Mouse (Mus musculus): ENCODE data around the gene Retn.

Gene Retn

DNA sequence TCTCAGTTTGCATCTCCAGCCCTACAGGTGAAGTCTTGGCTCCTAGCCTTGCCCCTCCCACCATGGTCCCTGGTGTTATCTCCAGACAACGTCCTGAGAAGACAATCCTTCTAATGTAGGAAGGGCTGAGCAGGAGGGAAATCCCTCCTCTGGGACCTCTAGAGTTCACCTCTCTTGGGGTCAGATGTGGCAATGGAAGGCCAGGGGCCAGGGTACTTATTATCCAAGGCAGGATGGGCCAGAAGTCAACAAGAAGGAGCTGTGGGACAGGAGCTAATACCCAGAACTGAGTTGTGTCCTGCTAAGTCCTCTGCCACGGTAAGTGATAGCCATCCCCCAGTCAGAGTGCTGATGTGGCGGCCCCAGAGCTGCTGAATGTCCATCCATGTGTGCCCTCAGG lies at the start of gene Retn:
TSS of gene Retn (plus strand) at position 245 of the 400 bp plus-strand sequence.
- DNase-seq (ENCODE audit: low spot score in 2 of 2): no peak

DNA sequence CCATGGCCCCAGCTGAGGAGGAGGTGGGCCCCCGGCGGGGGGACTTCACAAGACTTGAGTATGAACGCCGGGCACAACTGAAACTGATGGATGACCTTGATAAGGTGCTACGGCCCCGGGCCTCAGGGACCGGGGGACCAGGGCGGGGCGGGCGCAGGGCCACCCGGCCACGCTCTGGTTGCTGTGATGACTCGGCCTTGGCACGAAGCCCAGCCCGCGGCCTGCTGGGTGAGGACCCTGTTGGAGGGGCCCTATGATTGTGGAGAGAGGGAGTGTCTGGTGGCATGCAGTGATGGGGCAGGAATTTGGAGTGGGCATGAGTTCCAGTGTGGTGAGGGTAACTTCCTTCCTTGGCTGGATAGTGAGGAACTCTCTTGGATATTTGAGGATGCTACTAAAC lies 49.0 kb upstream of the Retn start:
- no peak for DNase-seq (ENCODE audit: low spot score in 2 of 2)

DNA sequence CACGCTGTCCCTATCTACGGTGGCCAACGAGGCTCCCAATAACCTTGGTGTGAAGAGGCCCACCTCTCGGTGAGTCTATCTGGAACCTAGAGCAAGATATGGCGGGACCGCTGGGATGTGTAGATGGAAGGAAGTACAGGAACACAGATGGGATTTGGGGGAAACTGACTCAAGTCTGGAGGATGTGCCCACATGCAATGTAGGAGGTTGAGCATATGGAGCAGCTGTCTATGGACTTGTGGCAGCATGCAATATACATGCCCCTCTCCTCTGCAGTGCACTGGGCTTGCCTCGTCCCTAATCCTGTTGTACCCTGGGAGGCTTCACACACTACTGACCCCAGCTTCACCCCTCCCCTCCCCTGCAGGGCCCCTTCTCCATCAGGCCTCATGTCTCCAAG lies 47.7 kb upstream of the Retn start:
- DNase-seq (ENCODE audit: low spot score in 2 of 2): peak; percentile 13 to 17

DNA sequence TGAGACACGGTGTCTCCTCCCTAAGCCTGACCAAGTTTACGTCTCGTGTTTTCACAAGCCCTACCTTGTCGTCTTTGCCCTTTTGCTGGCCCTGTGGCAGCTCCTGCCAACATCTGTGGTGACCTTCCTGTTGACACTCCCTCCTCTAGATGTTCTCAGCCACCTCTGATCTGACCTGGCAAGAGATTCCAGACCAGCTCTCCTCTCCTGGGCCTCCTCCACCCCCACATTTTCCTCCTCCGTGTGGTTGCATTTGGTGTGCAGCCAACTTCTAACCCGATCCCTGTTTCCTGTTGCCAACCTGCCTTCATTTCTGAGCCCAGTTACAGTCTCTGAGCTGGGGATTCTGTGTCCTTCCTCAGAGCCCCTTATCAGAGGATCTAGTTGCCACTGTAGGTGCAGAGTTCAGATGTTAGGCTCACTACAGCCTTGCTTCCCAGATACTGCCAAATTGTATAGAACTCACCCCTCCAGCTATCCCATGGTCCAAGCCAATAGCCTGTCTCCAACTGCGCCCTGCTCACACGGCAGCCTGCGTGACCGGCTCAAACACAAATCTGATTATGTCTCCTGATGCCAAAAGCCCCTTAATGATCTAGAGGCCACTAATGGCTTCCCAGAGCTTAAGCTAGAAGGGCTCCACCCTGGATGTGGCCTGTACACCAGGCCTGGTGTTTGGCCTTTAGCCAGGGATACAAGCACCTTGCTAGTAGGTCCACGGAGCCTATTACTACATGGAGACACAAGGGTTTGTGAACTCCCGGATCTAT lies 46.3 kb upstream of the Retn start:
- DNase-seq (ENCODE audit: low spot score in 2 of 2): peak in 1 of 2 experiments; percentile 21

DNA sequence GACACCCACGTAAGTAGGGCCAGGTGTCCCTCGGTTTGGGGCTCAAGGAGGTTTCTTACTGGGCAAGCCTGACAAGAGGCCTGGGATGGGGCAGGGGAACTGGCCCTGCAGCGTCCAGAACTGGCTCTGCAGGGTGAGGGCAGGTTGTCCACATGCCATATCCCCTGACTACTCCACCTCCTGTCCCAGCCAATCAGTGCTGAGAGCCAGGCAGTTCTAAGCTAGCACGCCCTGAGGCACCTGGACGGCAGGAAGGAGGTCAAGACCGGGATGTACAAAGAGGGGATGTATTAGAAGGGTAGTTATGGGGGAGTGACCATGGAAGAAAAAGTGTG lies 45.8 kb upstream of the Retn start:
- DNase-seq (ENCODE audit: low spot score in 2 of 2): no peak

DNA sequence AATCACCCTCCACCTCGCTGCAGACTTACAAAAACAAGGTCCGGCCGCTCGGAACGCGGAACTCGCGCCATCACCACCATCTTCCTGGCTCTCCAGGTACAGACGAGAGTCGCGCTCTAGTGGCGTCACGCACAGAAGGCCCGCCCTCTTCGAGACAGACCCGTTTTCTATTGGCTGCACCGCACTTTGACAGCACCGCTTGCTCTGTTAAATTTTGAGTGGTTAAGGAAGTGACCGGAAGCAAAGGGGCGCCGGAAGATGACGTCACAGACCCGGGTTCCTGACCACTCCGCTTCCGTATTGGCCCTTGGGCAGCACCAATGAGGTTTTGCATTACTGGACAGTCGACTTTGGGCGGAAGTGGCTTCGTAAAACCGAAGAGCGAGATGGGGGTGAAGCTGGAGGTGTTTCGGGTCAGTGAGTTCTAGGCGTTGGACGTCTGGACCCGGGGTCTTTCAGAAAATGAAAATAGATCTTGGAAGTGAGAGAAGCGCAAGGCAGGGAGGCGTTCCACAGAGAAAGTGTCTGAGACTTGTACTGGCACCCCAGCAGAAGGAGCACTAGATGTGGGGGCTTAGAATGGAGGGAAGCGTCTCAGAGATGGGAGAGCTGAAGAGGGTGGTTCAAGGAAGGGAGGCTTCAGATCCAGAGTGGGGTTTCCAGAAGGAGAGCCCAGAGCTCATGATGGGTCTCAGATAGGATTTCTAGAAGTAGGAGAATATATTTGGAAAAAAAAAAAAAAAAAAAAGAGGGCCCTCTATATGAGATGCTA lies 34.2 kb upstream of the Retn start, which contains the start of the genes Xab2 and Pet100:
TSS of gene Xab2 (minus strand) at position 118 of the 772 bp plus-strand sequence.
TSS of gene Pet100 (plus strand) at position 350 of the 772 bp plus-strand sequence.
- DNase-seq (ENCODE audit: low spot score in 2 of 2): peak; percentile 99 to 100

DNA sequence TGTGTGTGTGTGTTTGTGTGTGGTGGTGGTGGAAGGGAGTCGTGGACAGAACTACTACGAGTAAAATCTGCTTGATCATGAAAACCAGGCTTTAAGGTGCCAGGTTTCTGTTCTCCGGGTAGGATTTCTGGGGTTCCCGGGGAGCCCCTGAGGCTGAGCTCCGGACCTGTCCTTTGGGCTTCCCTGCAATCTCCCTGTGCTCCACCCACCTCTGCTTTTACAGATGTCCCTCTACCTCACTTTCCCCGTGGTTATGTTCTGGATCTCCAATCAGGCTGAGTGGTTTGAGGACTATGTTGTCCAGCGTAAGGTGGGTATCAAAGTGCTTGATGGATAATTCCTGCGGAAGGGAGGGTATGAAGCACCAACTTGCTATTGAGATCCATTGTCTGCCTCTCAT lies 33.5 kb upstream of the Retn start:
- DNase-seq (ENCODE audit: low spot score in 2 of 2): no peak

DNA sequence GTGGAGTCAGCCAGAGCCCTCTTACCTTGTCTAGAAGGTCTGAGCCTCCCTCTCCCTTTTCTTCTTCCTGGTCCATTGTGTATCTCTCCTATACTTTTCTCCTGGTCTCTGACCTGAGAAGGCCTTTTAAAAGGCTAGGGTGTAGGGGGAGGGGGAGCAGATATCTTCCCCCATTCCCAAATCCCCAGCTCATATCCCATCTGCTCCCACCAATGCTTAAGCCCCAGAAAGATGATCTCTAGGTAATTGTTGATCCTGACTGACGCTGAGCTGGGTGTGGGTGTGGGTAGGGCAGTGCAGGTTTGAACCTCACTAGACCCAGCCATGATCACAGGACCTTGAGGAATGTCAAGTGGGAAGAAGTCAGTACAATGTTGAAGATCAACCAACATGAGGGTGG lies 30.1 kb upstream of the Retn start, which contains the start of gene Pcp2:
TSS of gene Pcp2 (minus strand) at position 101 of the 400 bp plus-strand sequence.
- no peak for DNase-seq (ENCODE audit: low spot score in 2 of 2)

DNA sequence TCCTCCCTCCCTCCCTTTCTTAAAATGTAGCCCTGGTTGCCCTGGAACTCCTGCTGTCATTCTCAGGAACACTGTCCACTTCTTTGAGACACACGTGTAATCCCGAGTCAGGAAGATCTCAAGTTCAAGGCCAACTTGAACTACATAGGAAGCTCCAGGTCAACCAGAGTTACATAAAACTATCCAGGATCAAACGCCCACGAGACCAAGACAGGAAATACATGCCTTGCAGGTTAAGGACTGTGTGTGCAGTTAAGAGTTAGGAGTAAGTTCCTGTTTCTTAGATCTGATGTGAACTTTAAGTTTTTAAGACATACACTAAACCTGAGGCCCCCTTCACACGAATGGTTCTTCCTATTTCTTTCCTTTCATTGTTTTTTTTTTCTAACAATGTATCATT lies 28.6 kb upstream of the Retn start:
- no peak for DNase-seq (ENCODE audit: low spot score in 2 of 2)

DNA sequence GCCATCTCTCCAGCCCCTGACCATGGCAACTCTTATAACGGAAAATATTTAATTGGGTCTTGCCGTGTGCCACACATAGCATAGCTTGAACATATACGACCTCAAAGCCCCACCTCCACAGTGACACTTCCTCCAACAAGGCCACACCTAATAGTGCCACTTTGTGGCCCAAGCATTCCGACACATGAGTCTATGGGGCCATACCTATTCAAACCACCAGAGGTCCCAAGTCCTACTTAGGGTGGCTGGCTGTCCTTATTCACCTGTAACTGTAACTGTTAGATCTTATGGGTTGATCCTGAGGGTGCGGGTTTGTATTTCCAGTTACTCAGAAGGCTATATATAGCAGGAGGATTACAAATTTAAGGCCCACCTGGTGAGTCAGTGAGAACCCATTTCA lies 27.6 kb upstream of the Retn start:
- DNase-seq (ENCODE audit: low spot score in 2 of 2): peak in 1 of 2 experiments; percentile 31

DNA sequence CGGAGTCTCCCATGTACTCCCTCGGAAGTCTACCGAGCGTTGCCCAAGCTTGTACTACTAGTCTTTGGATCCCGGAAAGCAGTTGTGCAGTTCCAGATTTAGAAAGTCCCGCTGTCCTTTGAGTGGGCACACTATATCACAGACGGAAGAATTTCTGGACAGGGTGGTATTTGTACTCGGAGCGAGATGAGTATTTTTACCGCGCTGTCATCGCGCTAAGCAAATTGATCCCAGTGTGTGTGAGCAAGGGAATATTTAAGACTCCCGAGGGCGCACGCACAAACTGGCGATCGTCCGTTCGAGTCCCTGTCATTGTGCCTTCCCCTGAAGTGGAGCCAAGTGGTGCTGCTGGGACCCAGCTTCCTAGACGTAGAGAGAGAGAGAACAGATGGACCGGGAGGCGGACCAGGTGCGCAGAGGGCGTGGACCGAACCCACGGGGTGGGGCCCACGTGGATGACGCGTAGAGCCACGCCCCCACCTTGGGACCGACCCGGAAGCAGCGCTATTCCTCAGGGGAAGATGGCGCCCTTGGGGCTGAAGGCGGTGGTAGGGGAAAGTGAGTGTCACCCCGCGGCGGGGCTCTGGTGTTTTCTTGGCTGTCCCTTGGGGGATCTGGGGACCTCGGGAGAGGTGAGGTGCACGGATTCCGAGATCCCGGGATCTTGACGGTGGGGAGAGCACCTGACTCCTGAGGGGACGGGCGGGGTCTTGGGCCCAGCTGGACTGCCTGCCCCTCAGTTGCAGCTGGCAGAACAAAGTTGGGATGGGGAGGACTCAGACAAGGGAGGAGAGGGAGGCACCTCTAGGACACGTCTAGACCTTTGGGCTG lies 24.7 kb upstream of the Retn start, which contains the start of gene Stxbp2:
TSS of gene Stxbp2 (plus strand) at position 309 of the 831 bp plus-strand sequence.
- DNase-seq (ENCODE audit: low spot score in 2 of 2): peak; percentile 65 to 75

DNA sequence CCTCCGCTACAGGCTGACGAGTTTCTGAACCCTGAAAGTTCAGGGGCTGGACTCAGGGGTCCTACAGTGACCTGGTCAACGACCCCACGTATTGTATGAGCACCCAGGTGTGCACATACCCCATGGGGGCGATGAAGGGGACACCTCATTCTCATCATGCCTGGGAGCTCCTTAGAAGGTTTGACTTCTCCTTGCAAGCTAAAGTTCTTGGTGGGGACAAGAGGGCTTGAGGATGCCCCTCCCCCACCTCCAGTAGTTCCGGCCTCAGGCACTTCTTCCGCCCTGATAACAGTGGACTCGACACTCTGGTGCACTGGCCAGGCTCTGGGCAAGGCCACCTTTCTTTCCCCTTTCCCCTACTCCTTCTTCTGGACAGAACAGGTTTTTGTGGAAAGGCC lies 24.1 kb upstream of the Retn start:
- no peak for DNase-seq (ENCODE audit: low spot score in 2 of 2)

DNA sequence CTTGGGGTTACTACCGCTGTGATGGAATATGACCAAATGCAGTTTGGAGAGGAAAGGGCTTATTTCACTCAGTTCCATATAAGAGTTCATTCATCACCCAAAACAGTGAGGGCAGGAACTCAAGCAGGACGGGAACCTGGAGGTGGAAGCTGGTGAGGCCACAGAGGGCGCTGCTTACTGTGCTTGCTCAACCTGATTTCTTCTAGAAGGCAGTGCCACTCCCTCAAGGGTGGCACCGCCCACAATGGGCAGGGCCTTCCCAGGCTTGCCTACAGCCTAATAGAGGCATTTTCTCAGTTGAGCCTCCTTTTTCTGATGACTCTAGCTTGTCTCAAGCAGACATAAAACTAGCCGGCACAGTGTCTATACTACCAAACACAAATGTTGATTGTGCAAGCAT lies 9.8 kb upstream of the Retn start:
- no peak for DNase-seq (ENCODE audit: low spot score in 2 of 2)

DNA sequence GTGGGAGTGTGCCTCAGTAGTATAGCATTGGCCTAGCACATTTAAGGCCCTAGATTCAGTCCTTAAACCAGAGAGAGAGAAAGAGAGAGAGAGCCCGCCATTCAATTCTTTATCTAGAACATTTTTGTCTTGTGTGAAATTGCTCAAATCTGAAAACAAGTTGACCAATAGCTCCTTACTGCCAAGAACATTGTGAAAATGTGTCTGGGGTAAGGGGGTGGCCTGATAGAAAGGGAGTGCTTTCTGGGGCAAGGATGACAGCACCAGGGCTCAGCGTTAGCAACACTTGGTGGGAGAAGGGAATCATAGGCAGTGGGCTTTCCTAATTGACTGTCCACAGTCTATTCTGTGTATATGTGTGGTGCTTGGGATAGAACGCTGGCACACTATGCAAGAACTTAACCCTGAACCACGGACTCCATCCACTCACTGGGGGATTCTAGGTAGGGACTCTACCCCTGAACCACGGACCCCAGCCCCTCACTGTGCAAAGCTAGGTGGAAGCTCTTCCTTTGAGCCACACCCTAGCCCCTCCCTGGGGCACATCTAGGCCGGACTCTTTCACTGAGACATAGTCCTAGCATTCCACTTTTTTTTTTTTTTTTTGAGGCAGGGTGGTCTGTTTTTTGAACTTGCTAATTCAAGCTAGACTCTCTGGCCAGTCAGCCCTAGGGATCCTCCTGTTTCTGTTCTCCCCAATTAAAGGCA lies 8.6 kb upstream of the Retn start:
- DNase-seq (ENCODE audit: low spot score in 2 of 2): no peak

DNA sequence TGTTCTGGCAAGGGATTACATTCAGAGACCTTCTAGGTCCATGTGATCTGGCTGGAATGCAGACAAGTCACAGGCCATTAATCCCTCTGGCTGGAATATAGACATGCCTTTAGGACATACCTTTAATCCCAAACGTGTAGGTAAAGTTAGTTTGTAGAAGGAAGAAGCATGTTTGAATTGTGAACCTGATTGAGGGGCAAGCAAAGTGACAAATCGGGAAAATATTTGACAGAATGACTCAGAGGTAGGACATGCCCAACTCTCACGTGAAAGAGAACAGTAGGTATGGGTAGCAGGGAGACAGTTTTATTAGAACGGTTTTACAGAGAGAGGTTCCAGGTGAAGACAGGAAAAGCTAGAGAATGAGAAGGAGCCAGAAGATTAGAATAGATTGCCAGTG lies 8.0 kb upstream of the Retn start:
- no peak for DNase-seq (ENCODE audit: low spot score in 2 of 2)

DNA sequence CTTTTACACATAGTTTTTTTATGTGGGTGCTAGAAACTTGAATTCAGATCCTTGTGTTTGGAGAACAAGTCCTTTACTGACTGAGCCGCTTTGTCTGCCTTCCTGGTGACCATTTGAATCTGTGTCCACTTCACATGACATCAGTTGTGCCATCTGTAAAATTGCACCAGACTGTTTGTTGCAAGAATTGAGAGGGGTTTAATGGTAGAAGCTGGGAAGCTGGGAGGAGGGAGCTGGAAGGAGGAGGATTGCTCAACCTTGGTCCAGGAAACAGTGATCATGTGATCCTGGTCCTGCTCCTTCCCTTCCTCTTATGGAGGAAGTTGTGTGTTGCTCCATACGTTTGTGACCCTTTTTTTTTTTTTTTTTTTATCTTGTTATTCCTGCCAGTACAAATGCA lies 7.3 kb upstream of the Retn start:
- no peak for DNase-seq (ENCODE audit: low spot score in 2 of 2)

DNA sequence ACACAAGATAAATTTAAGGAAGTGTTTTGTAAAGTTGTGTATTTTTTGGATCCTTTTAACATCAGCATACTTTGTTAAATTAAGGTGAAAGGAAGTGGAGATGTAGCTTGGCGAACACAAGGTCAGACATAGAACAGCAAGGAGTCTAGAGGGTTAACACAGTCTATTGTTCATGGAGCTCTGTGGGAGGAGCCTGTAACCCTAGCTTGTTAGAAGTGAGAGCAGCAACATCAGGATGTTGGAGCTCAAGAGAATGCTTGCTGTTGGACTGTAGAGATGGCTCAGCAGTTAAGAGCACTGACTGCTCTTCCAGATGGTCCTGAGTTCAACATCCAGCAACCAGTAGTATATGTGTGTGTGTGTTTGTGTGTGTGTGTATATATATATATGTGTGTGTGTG lies 6.6 kb upstream of the Retn start:
- no peak for DNase-seq (ENCODE audit: low spot score in 2 of 2)

DNA sequence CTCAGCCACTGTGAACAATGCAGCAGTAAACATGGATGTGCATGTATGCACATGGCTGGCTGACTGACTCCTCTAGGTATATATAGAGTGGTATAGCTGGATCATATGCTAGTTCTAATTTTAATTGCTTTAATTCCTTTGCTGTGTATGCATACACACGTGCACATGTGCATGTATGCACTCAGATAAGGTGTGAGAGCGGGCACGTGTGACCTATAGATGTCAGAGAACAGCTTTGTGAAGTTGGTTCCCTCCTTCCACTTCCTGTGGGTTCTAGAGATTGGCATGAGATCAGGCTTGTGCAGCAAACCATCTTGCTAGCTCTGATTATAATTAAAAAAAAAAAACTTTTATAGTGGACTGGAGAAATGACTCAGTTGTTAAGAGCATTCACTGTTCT lies 2.7 kb upstream of the Retn start:
- DNase-seq (ENCODE audit: low spot score in 2 of 2): no peak

DNA sequence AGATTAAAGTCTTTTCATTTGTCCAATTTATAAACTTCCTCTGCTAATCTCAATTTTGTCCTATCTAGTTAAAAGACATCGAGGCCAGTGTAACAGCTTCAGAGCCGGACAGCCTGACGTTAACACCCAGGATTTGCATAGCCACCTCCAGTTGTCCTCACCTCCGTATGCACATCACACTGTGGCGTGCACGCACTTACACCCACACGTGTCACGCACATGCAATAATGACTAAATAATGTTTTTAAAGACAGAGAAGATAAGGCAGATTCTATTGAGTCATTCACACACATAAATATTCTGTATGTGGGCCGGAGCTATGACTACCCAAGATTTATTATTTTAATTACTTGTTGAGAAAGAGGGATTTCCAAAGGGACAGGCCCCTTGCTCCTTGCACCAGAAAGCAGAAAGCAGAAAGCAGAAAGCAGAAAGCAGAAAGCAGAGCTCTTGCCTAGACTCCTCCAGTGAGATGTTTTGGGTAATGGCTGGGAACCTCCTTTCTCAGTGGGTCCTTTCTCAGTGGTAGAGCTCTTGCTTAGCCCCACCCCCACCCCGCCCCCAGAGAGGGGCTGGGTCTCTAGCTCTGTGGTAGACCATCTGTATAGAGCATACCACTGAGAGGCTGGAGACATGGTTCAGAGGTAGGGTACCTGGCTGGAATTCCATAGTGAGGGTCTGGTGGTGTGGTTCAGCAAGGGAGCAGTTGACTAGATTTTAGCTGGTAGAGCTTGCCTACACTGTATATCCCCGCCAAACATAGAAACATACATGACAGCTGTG lies 653 bp upstream of the Retn start:
- no peak for DNase-seq (ENCODE audit: low spot score in 2 of 2)

DNA sequence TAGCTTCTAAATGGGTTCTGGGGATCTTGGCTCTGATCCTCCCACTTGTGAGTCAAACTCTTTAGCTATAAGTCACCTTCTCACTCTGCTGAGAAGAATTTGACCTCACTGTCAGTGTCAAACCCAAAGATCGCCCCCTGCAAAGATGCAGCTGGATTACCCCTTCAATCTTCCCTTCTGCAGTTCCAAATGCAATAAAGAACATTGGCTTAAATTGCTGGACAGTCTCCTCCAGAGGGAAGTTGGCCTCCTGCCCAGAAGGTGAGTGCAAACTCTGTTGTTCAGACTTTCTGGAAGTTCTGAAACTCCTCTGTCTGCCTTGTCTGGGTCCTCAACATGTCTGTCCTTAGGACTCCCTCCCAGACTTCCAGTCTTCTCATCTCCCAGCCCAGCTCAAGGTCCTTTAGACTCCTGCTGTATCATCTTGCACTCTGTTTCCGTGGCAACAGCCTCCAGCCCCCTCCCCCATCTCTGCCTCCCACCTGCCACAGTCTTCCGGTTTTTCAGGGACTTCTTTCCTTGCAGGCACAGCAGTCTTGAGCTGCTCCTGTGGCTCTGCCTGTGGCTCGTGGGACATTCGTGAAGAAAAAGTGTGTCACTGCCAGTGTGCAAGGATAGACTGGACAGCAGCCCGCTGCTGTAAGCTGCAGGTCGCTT lies 1.3 kb downstream of the Retn start:
- DNase-seq (ENCODE audit: low spot score in 2 of 2): peak; percentile 30 to 34
